Mouse (Mus musculus) kidney, embryonic 15.5 days (tissue): ENCODE results near the gene Kif18b. TPM values are rescaled to one million over a fixed set of nuclear protein-coding genes. Genes with fewer than 3 reads are reported as not detected.

Experiments used
- ATAC-seq: fragments of 200-750 bp; cut with Nextera tagmentation; replicated peaks from 2 replicates; pipeline ENCODE4 v1.8.0; 2017; ENCODE audit warnings: moderate TSS enrichment; ENCODE audit not compliant: low FRiP score
- H3K27ac ChIP-seq: fragments of 300-500 bp; sonication (generic); 2 replicates; pipeline ENCODE4 v1.5.1; 2015; ENCODE audit warnings: mild to moderate bottlenecking, inconsistent platforms
- H3K27me3 ChIP-seq: fragments of 300-500 bp; sonication (generic); 2 replicates; pipeline ENCODE4 v1.6.1; 2015; ENCODE audit warnings: inconsistent platforms
- H3K36me3 ChIP-seq: fragments of 300-500 bp; sonication (generic); 2 replicates; pipeline ENCODE4 v1.6.1; 2015; ENCODE audit warnings: inconsistent platforms
- H3K4me1 ChIP-seq: fragments of 300-500 bp; sonication (generic); 2 replicates; pipeline ENCODE4 v1.6.1; 2015; ENCODE audit warnings: inconsistent platforms
- H3K4me2 ChIP-seq: fragments of 300-500 bp; sonication (generic); 2 replicates; pipeline ENCODE4 v1.6.1; 2015; ENCODE audit warnings: moderate library complexity, mild to moderate bottlenecking, inconsistent platforms
- H3K4me3 ChIP-seq: fragments of 300-500 bp; sonication (generic); replicated peaks from 2 replicates; pipeline ENCODE4 v1.5.1; 2015; ENCODE audit warnings: mild to moderate bottlenecking, inconsistent platforms
- H3K9ac ChIP-seq: fragments of 300-500 bp; sonication (generic); 2 replicates; pipeline ENCODE4 v1.6.1; 2015; ENCODE audit warnings: mild to moderate bottlenecking, inconsistent platforms
- H3K9me3 ChIP-seq: fragments of 300-500 bp; sonication (generic); replicated peaks from 2 replicates; pipeline ENCODE4 v1.6.1; 2016; ENCODE audit warnings: inconsistent platforms
- WGBS: fragments of 180-500 bp; shearing (Covaris S2); methylation state at CpG from one replicate; pipeline ENCODE4 v1.1.7; 2015; ENCODE audit warnings: mixed read lengths; 5-methylcytosine and 5-hydroxymethylcytosine counted together
- polyA plus RNA-seq: library from polyadenylated mRNA; unstranded; fragments of >200 nt; fragmentation: Nextera tagmentation; extraction: Ambion mirVana; gene quantifications from 2 replicates; pipeline ENCODE4 v1.2.1, GENCODE M21; 2015

Gene Kif18b
- polyA plus RNA-seq, 1 experiment from 2014 or later: 10.7 TPM

- peaks cover 98% of the 10 kb centered on the region for H3K36me3 ChIP-seq
- ATAC-seq: no peak
Measured at GRCm38 (mm10) chr11:102859933-102860332, 65.0 kb downstream of the Kif18b start.

GRCm38 (mm10) chr11:102858951-102859350 lies 66.0 kb downstream of the Kif18b start:
- no peaks in the 10 kb centered on the region for H3K4me1 ChIP-seq
- H3K9me3 ChIP-seq: no peaks in the 10 kb centered on the region
- no peak overlapping the region for H3K4me2 ChIP-seq
- ATAC-seq: no peak
- no peak overlapping the region for H3K4me3 ChIP-seq
- peaks cover 99% of the 10 kb centered on the region for H3K36me3 ChIP-seq
- WGBS: 74% methylated on average over 11 of the region's 11 CpGs
- no peak overlapping the region for H3K27ac ChIP-seq
- H3K27me3 ChIP-seq: no peaks in the 10 kb centered on the region
- no peak overlapping the region for H3K9ac ChIP-seq

More at GRCm38 (mm10) chr11:102859933-102860332, 65.0 kb downstream of the Kif18b start:
- Histone ChIP-seq H3K9ac (no peak overlapping the region), H3K9me3 (no peaks in the 10 kb centered on the region), H3K27ac (no peak overlapping the region), H3K4me1 (no peaks in the 10 kb centered on the region), H3K4me2 (no peak overlapping the region), H3K4me3 (no peak overlapping the region), H3K27me3 (no peaks in the 10 kb centered on the region)
- WGBS: 93% methylated on average over 8 of the region's 8 CpGs

- Histone ChIP-seq H3K4me2 (no peak overlapping the region), H3K4me1 (no peaks in the 10 kb centered on the region), H3K4me3 (no peak overlapping the region), H3K36me3 (peaks cover 97% of the 10 kb centered on the region), H3K27me3 (no peaks in the 10 kb centered on the region), H3K9me3 (no peaks in the 10 kb centered on the region), H3K9ac (no peak overlapping the region), H3K27ac (no peak overlapping the region)
- no peak for ATAC-seq
- 81% methylated on average over 6 of the region's 6 CpGs for WGBS
Measured at GRCm38 (mm10) chr11:102855941-102856340, 69.0 kb downstream of the Kif18b start.

Other genes starting within 250 kb of the Kif18b start
- gene Ccdc43, start 227.3 kb downstream of the Kif18b start, polyA plus RNA-seq: 48.7 and 56.0 TPM in 2 replicates
- 7.9 and 11.3 TPM in 2 replicates for gene Adam11, start 163.7 kb downstream of the Kif18b start, polyA plus RNA-seq
- gene Gjc1, start 105.4 kb downstream of the Kif18b start, polyA plus RNA-seq: 59.2 and 63.7 TPM in 2 replicates
- gene Higd1b, start 89.3 kb downstream of the Kif18b start, polyA plus RNA-seq: 0.48 and 0.71 TPM in 2 replicates
- 210 and 240 TPM in 2 replicates for gene Eftud2, start 44.1 kb downstream of the Kif18b start, polyA plus RNA-seq
- 1.2 and 1.7 TPM in 2 replicates for gene Ccdc103, start 43.9 kb downstream of the Kif18b start, polyA plus RNA-seq
- not detected in 2 replicates for gene Fam187a, start 40.0 kb downstream of the Kif18b start, polyA plus RNA-seq
- 0.22 and 0.32 TPM in 2 replicates for gene Gfap, start 24.2 kb downstream of the Kif18b start, polyA plus RNA-seq
- gene C1ql1, start 21.6 kb upstream of the Kif18b start, polyA plus RNA-seq: 3.7 and 4.2 TPM in 2 replicates
- 59.2 and 63.2 TPM in 2 replicates for gene Nmt1, start 103.1 kb upstream of the Kif18b start, polyA plus RNA-seq
- gene Dcakd, start 103.2 kb upstream of the Kif18b start, polyA plus RNA-seq: 165 and 187 TPM in 2 replicates
- 6.2 and 6.4 TPM in 2 replicates for gene Plcd3, start 176.5 kb upstream of the Kif18b start, polyA plus RNA-seq
- 19.4 and 25.3 TPM in 2 replicates for gene Acbd4, start 176.6 kb upstream of the Kif18b start, polyA plus RNA-seq
- 5.0 and 5.5 TPM in 2 replicates for gene Hexim1, start 191.1 kb upstream of the Kif18b start, polyA plus RNA-seq
- gene Hexim2, start 207.3 kb upstream of the Kif18b start, polyA plus RNA-seq: 9.2 and 10.7 TPM in 2 replicates
- 2.2 and 3.8 TPM in 2 replicates for gene Fmnl1, start 246.0 kb upstream of the Kif18b start, polyA plus RNA-seq